Mouse (Mus musculus) embryonic facial prominence, embryonic 15.5 days (tissue): ENCODE measurements at regions not wholly inside any gene's neighbourhood (a gene's known extent, or its start where the extent isn't known, plus 50 kb on each side); places are given as distances from the start of the nearest gene placed in this dataset.

ENCODE experiments used
- ATAC-seq: fragments of 200-750 bp; cut with Nextera tagmentation; 2 replicates; pipeline ENCODE4 v1.8.0; 2017; ENCODE audit warnings: low read depth, moderate TSS enrichment; ENCODE audit not compliant: insufficient number of reproducible peaks, low FRiP score, low TSS enrichment
- H3K27ac ChIP-seq: fragments of 300-500 bp; sonication (generic); replicated peaks from 2 replicates; pipeline ENCODE4 v1.5.1; 2015; ENCODE audit warnings: mild to moderate bottlenecking, inconsistent platforms
- H3K27me3 ChIP-seq: fragments of 300-500 bp; sonication (generic); 2 replicates; pipeline ENCODE4 v1.6.1; 2015; ENCODE audit warnings: inconsistent platforms
- H3K36me3 ChIP-seq: fragments of 300-500 bp; sonication (generic); 2 replicates; pipeline ENCODE4 v1.6.1; 2015; ENCODE audit warnings: mild to moderate bottlenecking, inconsistent platforms
- H3K4me1 ChIP-seq: fragments of 300-500 bp; sonication (generic); 2 replicates; pipeline ENCODE4 v1.6.1; 2015; ENCODE audit warnings: inconsistent platforms
- H3K4me2 ChIP-seq: fragments of 300-500 bp; sonication (generic); replicated peaks from 2 replicates; pipeline ENCODE4 v1.6.1; 2015; ENCODE audit warnings: mild to moderate bottlenecking, inconsistent platforms
- H3K4me3 ChIP-seq: fragments of 300-500 bp; sonication (generic); replicated peaks from 2 replicates; pipeline ENCODE4 v1.5.1; 2015; ENCODE audit warnings: mild to moderate bottlenecking, inconsistent platforms
- H3K9ac ChIP-seq: fragments of 300-500 bp; sonication (generic); 2 replicates; pipeline ENCODE4 v1.6.1; 2015; ENCODE audit warnings: inconsistent platforms
- H3K9me3 ChIP-seq: fragments of 300-500 bp; sonication (generic); replicated peaks from 2 replicates; pipeline ENCODE4 v1.6.1; 2016; ENCODE audit warnings: inconsistent platforms
- WGBS: fragments of 180-500 bp; shearing (Covaris S2); methylation state at CpG from one replicate; pipeline ENCODE4 v1.1.7; 2015; 5-methylcytosine and 5-hydroxymethylcytosine counted together

DNA sequence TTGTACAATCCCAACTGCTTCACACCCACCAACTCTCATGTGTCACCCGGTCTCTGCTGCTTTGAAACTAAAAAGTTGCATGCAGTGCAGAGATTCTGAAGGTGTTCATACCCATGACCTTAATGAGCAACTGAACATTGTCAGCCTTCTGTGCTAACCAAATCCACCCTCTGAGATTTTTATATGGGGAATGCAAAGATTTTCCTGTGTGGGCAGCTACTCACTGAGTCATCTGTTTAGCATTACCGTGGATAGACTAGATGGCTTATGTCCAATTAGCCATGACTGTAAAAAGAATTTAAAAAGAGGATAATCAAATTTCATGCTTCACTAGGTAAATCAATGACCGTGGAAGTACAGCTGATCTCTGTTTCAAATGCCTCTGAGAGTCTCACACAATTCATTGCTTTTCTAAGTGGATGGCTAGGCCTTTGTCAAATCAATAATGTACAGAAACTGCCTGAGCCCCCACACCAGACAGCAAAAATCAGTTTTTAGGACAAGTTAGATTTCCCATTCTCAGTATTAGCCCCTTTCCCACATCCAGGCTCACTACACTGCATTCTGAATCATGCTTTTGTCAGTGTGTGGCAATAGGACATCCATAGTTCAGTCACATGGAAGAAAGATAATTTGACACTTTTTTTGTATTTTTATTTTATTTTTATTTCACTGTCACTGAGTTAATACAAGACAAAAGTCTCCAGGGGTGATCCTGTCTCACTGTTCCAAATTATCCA, 781.8 kb upstream of the Ins1 start:
- ATAC-seq = 0 out of 2 replicates have a peak, but pooled peaks have one; percentile 54
- 16% methylated on average over 3 of the region's 3 CpGs for WGBS
- H3K9ac ChIP-seq = no peak overlapping the region

More for the DNA sequence above, 781.8 kb upstream of the Ins1 start:
- Histone ChIP-seq H3K4me3 (no peak overlapping the region), H3K27me3 (no peaks in the 10 kb centered on the region), H3K9me3 (no peaks in the 10 kb centered on the region), H3K4me2 (no peak overlapping the region), H3K4me1 (0 out of 2 replicates have a peak, but pooled peaks cover 6% of the 10 kb centered on the region), H3K27ac (no peak overlapping the region), H3K36me3 (no peaks in the 10 kb centered on the region)
